Mouse (Mus musculus) embryo, embryonic 10 days (tissue): ENCODE data around the gene Olfr172.

Experiments used
- DNase-seq: peaks from one replicate; pipeline ENCODE4 v3.0.0-alpha.2; 2015; ENCODE audit warnings: low spot score

The Olfr172 gene

DNA sequence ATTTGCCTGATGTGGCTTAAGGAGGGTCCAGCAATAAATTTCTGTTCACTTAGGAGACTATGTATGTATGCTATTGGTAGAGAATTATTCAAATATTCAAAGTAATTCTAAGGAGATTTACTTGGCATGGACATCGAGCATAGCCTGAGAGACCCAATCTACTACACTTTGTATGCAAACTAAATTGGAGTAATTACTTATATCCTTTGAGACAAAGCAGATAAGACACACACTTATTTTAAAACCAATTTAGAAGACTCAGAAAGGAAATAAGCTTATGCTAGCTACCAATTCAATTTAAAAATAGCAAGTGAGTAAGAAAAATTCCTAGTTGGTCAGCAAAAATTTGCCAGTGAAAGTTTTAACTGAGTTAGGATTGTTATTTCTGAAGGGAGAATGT, at the start of gene Olfr172:
Gene Olfr172 (minus strand): TSS at position 101 of the 400 bp plus-strand sequence.
- no peak for DNase-seq

DNA sequence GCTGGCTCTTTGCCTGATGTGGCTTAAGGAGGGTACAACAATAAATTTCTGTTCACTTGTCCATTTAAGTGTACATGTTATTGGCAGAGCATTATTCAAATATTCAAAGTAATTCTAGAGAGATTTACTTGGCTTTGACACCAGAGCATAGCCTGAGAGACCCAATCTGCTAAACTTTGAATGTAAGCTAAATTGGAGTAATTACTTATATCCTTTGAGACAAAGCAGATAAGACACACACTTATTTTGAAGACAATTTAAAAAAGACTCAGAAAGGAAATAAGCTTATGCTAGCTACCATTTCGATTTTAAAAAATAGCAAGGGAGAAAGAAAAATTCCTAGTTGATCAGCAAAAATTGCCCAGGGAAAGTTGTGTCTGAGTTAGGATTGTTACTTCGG, 37.2 kb upstream of the Olfr172 start, which contains the start of gene Olfr173:
Gene Olfr173 (minus strand): TSS at position 101 of the 400 bp plus-strand sequence.
- DNase-seq = no peak

DNA sequence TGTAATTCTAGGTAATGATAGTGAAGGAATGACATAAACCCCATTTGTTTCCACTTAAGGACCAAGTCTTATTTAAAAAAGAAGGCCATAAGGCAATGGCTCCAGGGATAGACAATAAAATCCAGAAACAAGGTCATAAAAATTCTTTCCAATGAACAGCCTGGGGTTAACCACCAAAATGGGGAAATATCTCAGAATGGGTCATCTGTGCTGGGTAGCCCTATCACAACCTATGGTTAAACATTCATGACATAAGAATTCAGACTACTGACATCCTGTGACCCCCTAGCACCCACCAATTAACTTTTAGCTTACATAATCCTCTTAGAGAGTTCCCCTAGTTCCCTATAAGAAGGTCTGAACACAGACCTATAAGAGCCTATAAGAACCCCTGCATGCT, 6.8 kb downstream of the Olfr172 start:
- no peak for DNase-seq

DNA sequence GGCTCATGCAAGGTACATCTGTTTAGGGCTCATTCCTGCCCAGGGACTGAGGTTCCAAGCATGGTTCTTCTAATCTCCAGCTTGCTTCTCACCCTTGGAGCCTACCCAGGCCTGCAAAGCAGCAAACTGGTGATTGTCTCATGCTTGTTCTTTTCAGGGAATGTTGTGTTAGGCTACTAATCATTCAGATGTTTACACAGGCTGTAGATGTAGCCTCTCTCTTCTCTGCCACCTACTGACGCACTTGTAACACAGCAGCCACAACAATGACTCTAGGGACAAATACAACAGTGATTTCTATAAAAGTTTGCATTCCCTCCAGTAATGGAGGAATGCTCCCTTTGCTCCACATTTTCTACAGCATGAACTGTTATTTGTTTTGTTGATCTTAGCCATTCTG, 11.7 kb downstream of the Olfr172 start:
- peak; percentile 64 for DNase-seq

DNA sequence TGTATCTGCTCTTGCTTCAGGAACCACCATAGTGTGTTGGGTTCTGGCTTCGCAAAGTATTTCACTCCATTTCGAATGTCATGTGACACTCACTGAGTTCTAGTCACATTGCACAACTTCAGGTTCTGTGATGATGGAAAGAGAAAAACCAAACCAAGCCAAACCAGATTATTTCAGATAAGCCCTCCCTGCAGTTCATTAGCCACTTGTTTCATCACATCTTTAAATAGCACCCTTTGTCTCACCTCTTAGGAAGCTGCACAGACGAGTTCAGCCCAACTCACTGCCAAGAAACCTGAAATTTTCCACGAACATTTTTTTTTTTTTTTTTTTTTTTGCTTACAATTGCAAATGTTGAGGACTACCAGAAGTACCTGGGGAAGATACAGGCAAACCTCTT, 16.3 kb downstream of the Olfr172 start:
- DNase-seq = no peak

DNA sequence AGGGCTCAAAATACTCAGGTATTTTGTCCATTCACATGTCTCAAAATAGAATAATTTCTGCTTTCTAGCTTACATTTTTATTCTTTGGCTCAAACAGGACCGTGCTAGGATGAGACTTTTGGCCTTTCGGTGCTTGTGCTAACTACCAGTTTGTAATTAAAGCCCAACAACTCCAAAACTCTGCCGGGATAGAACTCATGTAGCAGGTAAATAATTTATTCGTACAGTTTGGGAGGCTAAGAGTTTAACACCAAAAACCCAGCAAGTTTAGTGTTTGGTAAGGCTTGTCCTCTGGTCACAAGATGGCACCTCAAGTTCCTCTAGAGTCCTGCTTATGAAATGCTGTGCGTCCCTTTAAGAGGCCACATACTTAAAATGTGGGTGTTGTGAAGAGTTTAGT, 22.2 kb downstream of the Olfr172 start:
- DNase-seq = no peak

- no peak for DNase-seq
Observed at GRCm38 (mm10) chr16:58738800-58739199, 24.2 kb downstream of the Olfr172 start.

DNA sequence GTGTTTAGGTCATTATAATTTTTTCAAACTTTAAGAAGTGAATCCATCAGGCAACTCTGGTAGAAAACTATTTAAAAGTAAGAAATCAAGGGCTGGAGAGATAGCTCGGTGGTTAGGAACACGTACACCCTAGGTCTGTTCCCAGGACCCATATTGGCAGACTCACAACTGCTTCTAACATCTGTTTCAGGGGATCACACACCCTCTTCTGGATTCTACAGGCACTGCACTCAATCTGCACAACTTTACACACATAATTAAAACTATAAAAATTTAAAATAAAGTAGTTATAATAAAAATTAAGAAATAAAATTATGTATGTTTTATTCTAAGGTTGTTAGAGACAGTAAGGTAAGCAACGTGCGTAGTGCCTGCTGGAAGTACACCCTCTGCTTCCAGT, 24.8 kb downstream of the Olfr172 start:
- no peak for DNase-seq

- DNase-seq = peak; percentile 37
Observed at GRCm38 (mm10) chr16:58728176-58728671, 34.8 kb downstream of the Olfr172 start.

GRCm38 (mm10) chr16:58727477-58728131, 35.4 kb downstream of the Olfr172 start, which contains the start of gene Cldnd1:
Gene Cldnd1, plus strand, starts transcription at chr16:58727910.
- DNase-seq = peak; percentile 97

DNA sequence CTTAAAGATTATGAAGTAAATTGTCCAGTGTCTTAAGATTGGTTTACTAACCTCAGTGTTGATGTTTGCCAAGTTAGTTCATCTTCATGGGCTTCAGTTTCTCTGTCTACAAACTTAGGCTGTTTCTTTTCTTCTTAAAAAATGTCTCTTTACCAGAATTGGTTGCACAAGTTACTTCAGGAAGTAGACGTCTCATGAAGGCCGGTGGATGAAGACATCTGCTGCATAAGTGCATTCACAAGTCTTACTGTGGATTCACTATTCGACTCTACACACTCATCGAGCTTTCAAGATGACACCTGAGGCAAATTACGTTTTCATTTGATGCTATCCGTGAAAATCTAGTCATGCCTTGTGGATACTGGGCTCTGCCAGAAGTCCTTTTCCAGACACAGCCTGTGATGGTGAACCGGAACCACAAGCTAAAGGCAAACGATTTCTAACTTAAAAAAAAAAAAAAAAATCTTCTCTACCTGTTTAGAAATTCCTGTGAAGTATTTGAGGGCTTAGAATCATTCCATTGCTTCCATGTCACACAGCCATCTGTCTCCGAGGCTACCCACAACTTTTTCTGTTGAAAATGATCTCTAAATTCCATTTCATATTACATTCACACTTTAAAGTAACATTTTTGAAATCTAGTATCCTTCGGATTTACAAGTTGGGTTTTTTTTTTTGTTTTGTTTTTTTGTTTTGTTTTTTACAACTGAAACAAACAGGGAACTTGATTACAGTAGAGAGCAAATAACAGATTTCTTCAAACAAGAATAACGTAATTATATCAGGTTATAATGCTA, 36.1 kb downstream of the Olfr172 start:
- no peak for DNase-seq

GRCm38 (mm10) chr16:58722292-58722691, 40.7 kb downstream of the Olfr172 start:
- DNase-seq = no peak

GRCm38 (mm10) chr16:58718666-58719120, 44.3 kb downstream of the Olfr172 start, which contains the start of gene Gpr15:
Gene Gpr15, minus strand, starts transcription at chr16:58719070.
- DNase-seq = no peak

- DNase-seq = no peak
Observed at GRCm38 (mm10) chr16:58715018-58715417, 48.0 kb downstream of the Olfr172 start.

- no peak for DNase-seq
Observed at GRCm38 (mm10) chr16:58713128-58713527, 49.8 kb downstream of the Olfr172 start.

GRCm38 (mm10) chr16:58712221-58712620, 50.8 kb downstream of the Olfr172 start:
- DNase-seq = no peak
